ENCODE assay signal across 8 mouse cellular contexts in genomic region chr12:81788672-81789084, GRCm38 (mm10). TPM values are rescaled to one million over a fixed set of nuclear protein-coding genes. Genes with fewer than 3 reads are reported as not detected.
DNase-seq lines count a peak whose midpoint lies in the region; ATAC-seq and TF ChIP-seq lines count a peak whose summit lies in the region.

No protein-coding gene starts in this region.

- H3K4me2 ChIP-seq in hindbrain, postnatal 0 days (ENCODE audit: low read depth, low read length), result no peak overlapping the region

- no peak overlapping the region for H3K4me3 ChIP-seq in cerebellum, adult 2 months (replicated peaks; ENCODE audit: insufficient read depth, low read depth, low read length)
- no peak overlapping the region for H3K4me3 ChIP-seq in hindbrain, postnatal 0 days (ENCODE audit: low read length)
- H3K4me3 ChIP-seq in megakaryocyte, embryonic 14.5 days (replicated peaks), result peak overlapping the region; percentile 72

- no peaks in the 10 kb centered on the region for H3K27me3 ChIP-seq in cerebellum, adult 2 months (ENCODE audit: control insufficient read depth, insufficient read depth, low read length)
- no peaks in the 10 kb centered on the region for H3K27me3 ChIP-seq in hindbrain, postnatal 0 days (ENCODE audit: insufficient read depth, low read length)
- peaks cover 44% of the 10 kb centered on the region for H3K27me3 ChIP-seq in megakaryocyte, embryonic 14.5 days (replicated peaks)

- ATAC-seq in hindbrain, postnatal 0 days, result peak; percentile 79; the same call in 1 of the 2 replicates

- no peak for TF ChIP-seq POLR2A in cerebellum, adult 2 months (IDR thresholded peaks at IDR 0.05; ENCODE audit: borderline replicate concordance, insufficient read depth, low read length)

- H3K4me1 ChIP-seq in cerebellum, adult 2 months (ENCODE audit: control insufficient read depth, insufficient read depth, low read length), result no peaks in the 10 kb centered on the region
- H3K4me1 ChIP-seq in hindbrain, postnatal 0 days (ENCODE audit: insufficient read depth, low read length), result no peaks in the 10 kb centered on the region
- peaks cover 13% of the 10 kb centered on the region for H3K4me1 ChIP-seq in megakaryocyte, embryonic 14.5 days

- H3K27ac ChIP-seq in cerebellum, adult 2 months (ENCODE audit: insufficient read depth, low read length), result no peak overlapping the region
- H3K27ac ChIP-seq in hindbrain, postnatal 0 days, result no peak overlapping the region

- peak; percentile 85 for DNase-seq in T-cell, adult 2 months (ENCODE audit: low spot score)
- DNase-seq in cerebellum, adult 2 months, result peak; percentile 89 to 94
- peak; percentile 77 to 90 for DNase-seq in frontal cortex, postnatal 10 days (ENCODE audit: low spot score in 2 of 2)
- DNase-seq in hindbrain, postnatal 0 days (ENCODE audit: low spot score), result peak; percentile 95
- DNase-seq in left cerebral cortex, adult 11 months (ENCODE audit: low spot score), result peak; percentile 86
- DNase-seq in skeletal muscle tissue, adult 2 months (ENCODE audit: low read depth, low spot score), result peak; percentile 91
- peak; percentile 80 for DNase-seq in yolk sac, embryonic 10.5 days (ENCODE audit: low spot score)

- H3K9ac ChIP-seq in hindbrain, postnatal 0 days (replicated peaks; ENCODE audit: low read length), result no peak overlapping the region

- peak; percentile 99 for TF ChIP-seq CTCF in cerebellum, adult 2 months (IDR thresholded peaks at IDR 0.05; ENCODE audit: borderline replicate concordance, insufficient read depth, low read depth, low read length)
- TF ChIP-seq CTCF in hindbrain, postnatal 0 days (IDR thresholded peaks at IDR 0.05; ENCODE audit: low read depth), result peak; percentile 99

- H3K36me3 ChIP-seq in hindbrain, postnatal 0 days (ENCODE audit: insufficient read depth, low read length), result no peaks in the 10 kb centered on the region
- no peaks in the 10 kb centered on the region for H3K36me3 ChIP-seq in megakaryocyte, embryonic 14.5 days (replicated peaks; ENCODE audit: low read length)

- 2% methylated on average over 9 of the region's 9 CpGs for WGBS in cerebellum, adult 2 months
- 2% methylated on average over 9 of the region's 9 CpGs for WGBS in hindbrain, postnatal 0 days

- no peaks in the 10 kb centered on the region for H3K9me3 ChIP-seq in hindbrain, postnatal 0 days (ENCODE audit: low read length)
- H3K9me3 ChIP-seq in megakaryocyte, embryonic 14.5 days, result peaks cover 8% of the 10 kb centered on the region

RNA-seq across cellular contexts. Expression of gene Map3k9, which starts 7.7 kb away (rescaled TPM):
- 14.4 and 15.5 TPM in 2 replicates for polyA plus RNA-seq in cerebellum, adult 2 months (2012; rRNA removed)
- total RNA-seq in hindbrain, postnatal 0 days (2014; rRNA removed), result 60.1 and 61.9 TPM in 2 replicates
- 8.1 and 8.4 TPM in 2 replicates for polyA plus RNA-seq in hindbrain, postnatal 0 days (2015; fragmentation: Nextera tagmentation; extraction: Ambion mirVana)
- polyA plus RNA-seq in megakaryocyte, embryonic 14.5 days (2012; ENCODE audit: insufficient read depth, low replicate concordance), result 0.48 TPM in 1 of 2 replicates, not detected in the other
